Mouse (Mus musculus) bone marrow, adult 2 months (tissue): Measurements from ENCODE around the gene Anks1b. TPM values are rescaled to one million over a fixed set of nuclear protein-coding genes. Genes with fewer than 3 reads are reported as not detected.

Experiments used
- H3K27ac ChIP-seq: fragments of 200-500 bp; 2 replicates; pipeline ENCODE4 v1.5.1; 2012; ENCODE audit warnings: low read depth, mild to moderate bottlenecking, control low read depth, inconsistent platforms, low read length; ENCODE audit not compliant: control insufficient read depth, poor library complexity, insufficient read depth
- H3K4me1 ChIP-seq: fragments of 200-500 bp; 2 replicates; pipeline ENCODE4 v1.6.1; 2011; ENCODE audit warnings: low read length; ENCODE audit not compliant: control insufficient read depth, insufficient read depth
- H3K4me3 ChIP-seq: fragments of 200-500 bp; replicated peaks from 2 replicates; pipeline ENCODE3; 2011; ENCODE audit warnings: mild to moderate bottlenecking, low read depth, low read length, control low read depth; ENCODE audit not compliant: control insufficient read depth
- CTCF ChIP-seq: fragments of 200-500 bp; IDR thresholded peaks from 2 replicates; pipeline ENCODE4 v1.5.1; 2011; ENCODE audit warnings: low read length, control low read depth; ENCODE audit not compliant: control insufficient read depth, insufficient read depth
- POLR2A ChIP-seq: fragments of 200-500 bp; IDR thresholded peaks from 2 replicates; pipeline ENCODE4 v1.6.1; 2011; ENCODE audit warnings: low read depth, mild to moderate bottlenecking, control low read depth, low read length, borderline replicate concordance; ENCODE audit not compliant: control insufficient read depth
- WGBS: fragments of 180-500 bp; shearing (Covaris S2); methylation state at CpG from one replicate; pipeline ENCODE4 v1.1.7; 2018; 5-methylcytosine and 5-hydroxymethylcytosine counted together
- polyA plus RNA-seq: library from polyadenylated mRNA; stranded (reverse); fragments of >200 nt; gene quantifications from 2 replicates; pipeline ENCODE4 v1.2.4, GENCODE M21; 2011; ENCODE audit warnings: low replicate concordance; ENCODE audit not compliant: missing spikeins, insufficient read depth, insufficient read length

The Anks1b gene
- polyA plus RNA-seq, 1 experiment: not detected

DNA sequence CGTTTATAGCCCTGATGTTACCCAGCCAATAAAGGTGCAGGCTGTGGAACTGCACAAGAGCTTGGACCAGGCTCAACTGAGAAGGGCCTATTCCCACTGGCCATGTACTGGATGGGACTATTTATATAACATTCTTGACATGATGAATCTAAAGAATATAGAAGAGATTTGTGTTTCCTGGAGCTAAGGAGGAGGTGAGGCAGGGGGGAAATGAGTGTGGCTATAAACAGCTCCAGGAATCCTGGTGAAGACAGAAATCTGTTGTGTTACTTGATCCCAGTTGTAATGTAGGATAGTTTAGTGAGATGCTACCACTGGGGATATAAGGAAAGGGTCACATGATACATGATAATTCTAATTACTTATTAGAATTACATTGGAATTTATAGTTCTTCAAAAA is 472.1 kb downstream of the Anks1b start:
- no peak for TF ChIP-seq POLR2A
- no peak for TF ChIP-seq CTCF
- H3K4me1 ChIP-seq: no peaks in the 10 kb centered on the region
- no peak overlapping the region for H3K4me3 ChIP-seq
- 83% methylated on average over 1 of the region's 1 CpGs for WGBS
- H3K27ac ChIP-seq: no peak overlapping the region

DNA sequence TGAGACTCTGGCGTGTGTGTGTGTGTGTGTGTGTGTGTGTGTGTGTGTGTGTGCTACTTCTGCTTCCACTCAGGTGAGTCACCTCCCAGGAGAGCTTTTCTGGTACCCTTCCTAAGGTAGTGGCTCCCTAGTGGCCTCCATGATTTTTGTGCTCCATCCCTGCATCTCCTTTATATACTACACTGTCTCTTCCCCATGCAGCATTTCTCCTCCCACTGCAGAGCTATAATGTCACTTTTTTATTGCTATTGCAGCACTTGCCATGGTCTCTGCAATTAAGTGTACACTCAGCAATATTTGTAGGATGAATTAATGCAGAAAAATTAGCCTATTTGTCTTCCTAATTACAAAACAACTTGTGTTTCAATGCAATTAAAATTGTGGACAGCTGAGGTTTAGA is 482.9 kb downstream of the Anks1b start:
- no peak overlapping the region for H3K27ac ChIP-seq
- no peak overlapping the region for H3K4me3 ChIP-seq
- TF ChIP-seq POLR2A (no peak), CTCF (no peak)
- WGBS: 14% methylated on average over 1 of the region's 1 CpGs
- no peaks in the 10 kb centered on the region for H3K4me1 ChIP-seq

DNA sequence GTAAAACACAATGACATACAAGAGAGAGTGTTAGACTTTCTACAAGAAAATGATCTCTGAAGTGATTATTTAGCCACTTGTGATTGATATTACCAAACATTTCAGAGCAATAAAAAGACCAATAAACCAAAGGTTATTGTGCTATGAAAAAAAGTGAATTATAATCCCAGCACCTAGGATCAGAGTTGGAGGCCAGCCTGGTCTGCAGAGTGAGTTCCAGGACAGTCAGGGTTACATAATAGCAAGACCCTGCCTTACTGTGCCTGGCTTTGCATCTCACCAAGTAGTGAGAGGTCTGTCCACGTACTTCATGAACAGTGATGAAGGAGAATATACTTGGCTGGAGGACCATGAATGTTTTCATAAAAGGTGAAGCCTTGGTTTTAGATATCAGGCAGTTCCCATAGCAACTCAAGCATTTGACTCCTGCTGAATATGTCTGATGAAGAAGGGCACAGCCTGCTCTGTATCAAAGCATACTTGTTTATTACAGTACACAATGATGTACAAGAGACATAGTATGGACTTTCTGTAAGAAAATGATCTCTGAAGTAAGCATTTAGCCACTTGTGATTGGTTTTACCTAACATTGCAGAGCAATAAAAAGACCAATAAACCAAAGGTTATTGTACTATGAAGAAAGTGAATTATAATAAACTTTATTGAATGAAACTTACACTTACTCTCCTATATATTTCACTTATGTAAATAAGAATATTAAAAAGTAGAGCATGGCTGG is 484.0 kb downstream of the Anks1b start:
- H3K4me1 ChIP-seq: no peaks in the 10 kb centered on the region
- H3K4me3 ChIP-seq: no peak overlapping the region
- 76% methylated on average over 1 of the region's 1 CpGs for WGBS
- TF ChIP-seq POLR2A (no peak), CTCF (no peak)
- no peak overlapping the region for H3K27ac ChIP-seq

DNA sequence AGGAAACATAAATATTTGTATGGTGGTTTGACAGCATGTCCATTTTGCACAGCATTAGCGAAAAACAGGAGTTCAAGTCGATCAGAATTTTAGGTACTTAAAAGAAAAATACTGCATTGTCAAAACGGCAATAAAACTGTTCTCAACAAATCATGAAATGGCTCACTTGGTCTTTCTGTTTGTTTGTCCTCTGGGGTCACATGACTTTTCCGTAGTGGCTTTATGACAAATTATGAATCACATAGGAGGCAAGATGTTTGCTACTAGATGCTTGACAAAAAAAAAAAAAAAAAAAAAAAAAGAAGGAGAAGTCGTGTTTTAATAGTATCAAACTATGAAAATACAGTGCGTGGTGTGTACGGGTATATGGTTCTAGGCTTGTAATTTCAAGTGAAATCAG is 495.7 kb downstream of the Anks1b start:
- WGBS: 79% methylated on average over 7 of the region's 7 CpGs
- TF ChIP-seq CTCF (no peak), POLR2A (no peak)
- Histone ChIP-seq H3K4me3 (no peak overlapping the region), H3K27ac (no peak overlapping the region), H3K4me1 (no peaks in the 10 kb centered on the region)

DNA sequence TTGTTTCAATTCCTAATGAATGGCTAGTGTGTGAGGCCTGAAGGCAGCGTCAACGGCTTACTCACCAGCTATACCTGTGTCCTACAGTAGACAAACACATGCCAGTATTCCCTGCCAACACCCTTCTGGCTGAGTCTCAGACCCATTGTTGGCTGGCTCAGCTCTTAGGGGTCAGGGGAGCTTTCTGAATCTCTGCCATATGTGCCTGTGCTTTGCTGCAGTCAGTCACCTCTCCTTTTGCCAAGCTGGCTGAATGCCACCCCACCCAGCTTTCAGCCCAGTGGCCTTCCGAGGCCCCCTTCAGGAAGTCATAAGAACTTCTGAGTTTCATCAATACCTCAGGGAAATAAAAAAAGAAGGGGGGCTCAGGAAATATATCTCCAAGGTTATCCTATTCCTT is 497.4 kb downstream of the Anks1b start:
- 71% methylated on average over 3 of the region's 3 CpGs for WGBS

DNA sequence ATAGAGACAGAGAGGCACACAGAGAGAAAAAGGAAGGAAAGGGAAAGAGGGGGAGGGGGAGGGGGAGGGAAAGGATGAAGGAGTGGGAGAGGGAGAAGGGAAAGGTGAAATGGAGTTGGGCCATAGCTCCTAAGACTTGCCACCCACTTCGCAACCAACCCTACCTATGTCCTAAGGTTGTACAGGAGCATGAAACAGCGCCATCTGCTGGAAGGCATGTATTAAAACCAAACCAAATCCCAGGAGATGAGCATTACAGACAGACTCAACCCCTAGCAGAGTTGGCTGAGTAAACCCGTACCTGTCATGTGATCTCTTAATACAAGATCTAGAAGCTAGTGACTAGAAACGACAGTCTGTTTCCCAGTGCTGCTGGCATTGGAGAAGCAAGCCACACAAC is 500.2 kb downstream of the Anks1b start:
- WGBS: 10% methylated on average over 4 of the region's 4 CpGs
- no peak overlapping the region for H3K4me3 ChIP-seq
- H3K27ac ChIP-seq: no peak overlapping the region
- TF ChIP-seq CTCF (0 out of 2 replicates have a peak, but pooled peaks have one; percentile 38), POLR2A (no peak)
- no peaks in the 10 kb centered on the region for H3K4me1 ChIP-seq

More for the DNA sequence above, 497.4 kb downstream of the Anks1b start:
- Histone ChIP-seq H3K4me1 (no peaks in the 10 kb centered on the region), H3K27ac (no peak overlapping the region), H3K4me3 (no peak overlapping the region)
- TF ChIP-seq POLR2A: no peak
- TF ChIP-seq CTCF: no peak

DNA sequence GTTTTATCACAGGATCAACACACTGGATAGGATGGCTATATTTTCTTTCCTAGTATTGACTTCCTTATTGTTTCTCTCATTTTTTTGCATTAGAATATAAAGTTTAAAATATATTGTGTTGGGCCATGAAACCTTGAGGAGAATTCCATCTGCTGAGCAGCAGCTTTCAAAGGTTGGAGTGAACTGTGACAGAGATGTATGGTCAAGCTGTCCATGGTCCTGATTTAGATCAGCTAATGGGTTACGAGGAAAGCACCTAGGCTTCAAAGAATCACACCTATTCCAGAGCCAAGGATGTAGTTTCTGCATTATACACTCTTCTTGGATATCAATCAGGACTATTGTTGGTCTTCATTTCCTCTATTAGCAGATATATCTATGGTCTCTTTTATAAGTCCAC is 503.3 kb downstream of the Anks1b start:
- no peak for TF ChIP-seq CTCF
- no peak for TF ChIP-seq POLR2A
- Histone ChIP-seq H3K4me1 (no peaks in the 10 kb centered on the region), H3K4me3 (no peak overlapping the region), H3K27ac (no peak overlapping the region)
- WGBS: 56% methylated on average over 1 of the region's 1 CpGs

DNA sequence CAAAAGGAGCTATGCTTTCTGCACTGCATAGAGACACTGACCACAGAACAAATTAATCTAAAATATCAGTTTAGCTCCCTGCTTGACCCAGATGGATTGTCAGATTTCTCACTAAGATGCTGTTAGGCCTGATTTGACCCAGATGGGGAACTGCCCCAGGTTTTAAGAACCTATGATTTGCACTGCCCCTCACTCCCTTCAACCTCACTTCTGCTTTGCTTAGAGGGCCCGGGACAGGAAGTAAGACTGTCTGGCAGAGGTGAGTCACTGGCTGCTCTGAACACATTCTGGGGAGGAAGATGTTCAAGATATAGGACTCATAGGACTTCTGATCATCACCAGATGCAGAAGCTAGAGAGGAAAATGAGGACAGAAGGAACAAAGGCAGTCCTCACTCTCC is 506.8 kb downstream of the Anks1b start:
- TF ChIP-seq CTCF: no peak
- TF ChIP-seq POLR2A: no peak
- Histone ChIP-seq H3K4me1 (no peaks in the 10 kb centered on the region), H3K27ac (no peak overlapping the region), H3K4me3 (no peak overlapping the region)
- WGBS: 3% methylated on average over 1 of the region's 1 CpGs

DNA sequence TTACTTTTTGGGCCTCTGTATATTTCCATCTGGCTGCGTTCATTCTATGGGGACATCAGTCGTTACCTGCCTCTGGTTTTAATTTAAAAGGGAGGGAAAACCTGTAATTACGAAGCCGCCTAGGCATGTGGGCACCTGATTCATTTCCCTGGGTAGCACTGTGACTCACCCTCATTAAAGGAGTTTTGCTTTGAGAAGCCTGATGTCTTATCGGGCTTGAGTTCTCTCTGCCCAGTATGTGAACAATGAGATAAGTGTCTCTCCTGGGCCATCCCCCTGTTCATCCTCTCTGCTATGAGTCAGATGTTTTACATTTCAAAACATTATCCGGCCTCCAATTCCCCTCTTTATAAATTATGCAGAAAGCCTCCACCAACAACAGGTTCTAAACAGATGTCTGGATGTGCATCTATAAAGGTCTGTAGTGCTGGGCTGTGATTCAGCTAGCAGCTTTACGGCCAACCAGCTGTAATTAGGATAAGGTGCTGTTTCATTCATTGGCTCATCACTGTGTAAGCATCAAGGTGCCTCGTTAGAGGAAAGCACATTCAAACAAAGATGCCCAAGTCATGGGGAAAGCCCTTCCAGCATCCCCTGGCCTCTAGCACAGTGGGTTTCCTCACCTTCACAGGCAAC is 507.5 kb downstream of the Anks1b start:
- TF ChIP-seq CTCF: no peak
- no peak for TF ChIP-seq POLR2A
- Histone ChIP-seq H3K27ac (no peak overlapping the region), H3K4me3 (no peak overlapping the region), H3K4me1 (no peaks in the 10 kb centered on the region)
- 73% methylated on average over 8 of the region's 8 CpGs for WGBS
